Mouse (Mus musculus): ENCODE measurements around the gene Sept12.
A peak's percentile ranks its signal among the peaks of the same experiment; 100 is the strongest.

Sept12 gene

GRCm38 (mm10) chr16:4997553-4997952, at the start of gene Sept12:
Gene Sept12, minus strand, starts transcription at chr16:4997852.
- no peak for DNase-seq

- no peak for DNase-seq
Observed at GRCm38 (mm10) chr16:5045322-5045721, 47.7 kb upstream of the Sept12 start.

DNA sequence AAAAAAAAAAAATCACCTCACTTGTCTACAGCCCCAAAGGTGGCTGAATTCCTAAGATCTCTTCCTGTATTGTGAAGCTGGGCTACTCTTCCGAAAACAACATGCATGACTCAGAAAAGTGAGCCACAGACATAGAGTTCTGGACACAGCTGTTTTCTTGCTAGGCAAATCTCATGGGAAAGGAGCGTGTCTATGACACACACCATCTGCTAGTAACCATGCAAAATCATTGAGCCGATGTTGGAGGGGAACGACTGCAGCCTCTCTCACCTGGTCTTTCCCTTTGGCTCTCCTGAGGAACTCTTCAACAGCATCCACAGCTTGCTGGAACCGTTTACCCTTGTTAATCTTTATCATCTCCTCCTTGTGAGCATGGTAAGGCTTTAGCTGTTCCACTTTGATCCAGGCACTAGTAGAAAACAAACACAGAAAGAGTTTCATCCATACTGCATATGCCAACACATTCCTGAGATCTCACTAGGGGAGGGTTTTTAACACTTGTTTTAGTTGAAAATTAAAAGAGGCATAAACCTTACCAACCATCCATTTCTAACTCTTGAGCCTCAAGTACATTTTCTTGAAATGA, 39.1 kb upstream of the Sept12 start:
- DNase-seq, result no peak

GRCm38 (mm10) chr16:5035591-5035990, 37.9 kb upstream of the Sept12 start:
- no peak for DNase-seq

DNA sequence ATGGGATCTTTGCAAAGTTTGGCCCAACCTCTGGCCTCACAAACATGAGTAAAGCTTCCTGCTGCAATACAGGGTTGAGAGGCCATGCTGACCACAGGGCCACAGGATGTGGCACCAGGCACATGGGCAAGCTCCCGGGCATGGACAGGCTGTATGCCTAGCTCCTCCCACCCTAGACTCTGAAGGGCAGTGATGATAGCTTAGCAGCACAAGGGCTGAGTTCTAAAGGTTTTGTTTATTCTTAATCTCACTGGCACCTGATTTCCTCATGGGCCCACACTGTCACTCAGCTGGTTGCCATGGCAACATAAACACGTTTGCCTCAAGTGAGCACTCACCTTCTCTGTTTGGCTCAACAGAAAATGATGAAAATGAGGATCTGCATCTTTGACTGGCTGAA, 32.2 kb upstream of the Sept12 start:
- peak; percentile 22 to 28 for DNase-seq

- no peak for DNase-seq
Observed at GRCm38 (mm10) chr16:5024021-5024420, 26.4 kb upstream of the Sept12 start.

GRCm38 (mm10) chr16:5014578-5014977, 16.9 kb upstream of the Sept12 start:
- DNase-seq, result no peak

GRCm38 (mm10) chr16:5013054-5013838, 15.6 kb upstream of the Sept12 start, which contains the start of gene Rogdi:
Gene Rogdi, minus strand, starts transcription at chr16:5013553.
- DNase-seq, result peak; percentile 93 to 94

- peak; percentile 16 to 17 for DNase-seq
Observed at GRCm38 (mm10) chr16:5012036-5013005, 14.7 kb upstream of the Sept12 start.

GRCm38 (mm10) chr16:5011285-5011684, 13.6 kb upstream of the Sept12 start:
- peak; percentile 73 to 74 for DNase-seq

GRCm38 (mm10) chr16:5010371-5010935, 12.8 kb upstream of the Sept12 start:
- DNase-seq, result no peak

GRCm38 (mm10) chr16:5008076-5008475, 10.4 kb upstream of the Sept12 start:
- no peak for DNase-seq

GRCm38 (mm10) chr16:5007492-5007891, 9.8 kb upstream of the Sept12 start:
- DNase-seq, result no peak

- DNase-seq, result no peak
Observed at GRCm38 (mm10) chr16:5007067-5007466, 9.4 kb upstream of the Sept12 start, which contains the start of gene Smim22. Gene Smim22, plus strand, starts transcription at chr16:5007288.

- no peak for DNase-seq
Observed at GRCm38 (mm10) chr16:5000611-5001010, 3.0 kb upstream of the Sept12 start.

DNA sequence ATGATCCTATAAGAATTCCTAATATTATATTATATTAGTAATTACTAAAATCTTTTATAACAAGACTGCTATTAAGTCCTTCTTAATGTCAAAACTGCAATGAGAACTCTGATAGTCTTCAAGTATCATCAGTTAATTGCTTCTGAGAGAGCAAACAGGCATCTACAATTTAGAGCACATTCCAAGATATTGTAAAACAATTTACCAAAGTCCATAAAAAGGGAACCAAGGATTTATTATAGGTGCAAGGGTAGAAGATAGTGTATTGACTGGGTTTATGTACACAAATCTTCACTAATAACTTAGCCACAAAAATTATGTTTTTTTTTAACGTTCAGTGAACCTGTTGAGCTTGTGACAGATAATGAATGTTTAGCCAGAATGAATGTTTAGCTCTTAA, 1.3 kb upstream of the Sept12 start:
- no peak for DNase-seq

DNA sequence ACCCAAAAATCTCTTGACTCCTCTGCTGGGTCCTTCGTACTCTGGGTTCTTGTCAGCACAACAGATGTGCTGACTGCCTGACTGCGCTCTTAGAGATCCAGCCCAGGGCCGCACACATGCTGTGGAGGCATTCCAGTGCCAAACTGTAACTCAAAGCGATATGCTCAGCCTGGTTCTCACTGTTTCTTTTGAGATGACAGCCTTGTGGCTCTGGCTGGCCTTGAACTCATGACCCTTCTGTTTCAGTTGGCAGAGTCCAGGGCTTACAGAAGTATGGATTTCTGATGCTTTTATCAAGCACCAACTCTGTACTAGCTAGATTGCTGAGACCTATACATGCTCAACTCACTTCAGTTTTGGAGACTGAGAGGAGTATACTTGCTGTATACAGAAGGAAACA, 4.4 kb downstream of the Sept12 start:
- no peak for DNase-seq

DNA sequence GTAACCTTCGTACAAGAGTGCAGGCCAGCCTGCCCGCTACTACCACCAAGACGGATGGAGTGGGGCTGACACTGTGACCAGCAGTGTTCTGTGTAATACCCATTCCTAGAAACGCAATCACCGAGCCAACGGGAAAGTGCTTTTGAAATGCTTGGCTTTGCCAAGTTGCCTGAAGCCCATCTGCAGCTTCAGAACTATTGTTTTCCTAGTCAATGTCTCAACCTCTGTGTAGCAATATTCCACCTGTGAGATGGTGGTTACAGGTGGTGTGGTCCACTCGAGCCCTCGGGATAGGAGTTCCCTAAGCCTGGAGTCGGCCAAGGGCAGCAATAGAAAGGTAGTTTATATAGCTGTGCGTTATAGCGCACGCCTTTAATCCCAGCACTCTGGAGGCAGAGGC, 12.9 kb downstream of the Sept12 start:
- DNase-seq, result no peak

DNA sequence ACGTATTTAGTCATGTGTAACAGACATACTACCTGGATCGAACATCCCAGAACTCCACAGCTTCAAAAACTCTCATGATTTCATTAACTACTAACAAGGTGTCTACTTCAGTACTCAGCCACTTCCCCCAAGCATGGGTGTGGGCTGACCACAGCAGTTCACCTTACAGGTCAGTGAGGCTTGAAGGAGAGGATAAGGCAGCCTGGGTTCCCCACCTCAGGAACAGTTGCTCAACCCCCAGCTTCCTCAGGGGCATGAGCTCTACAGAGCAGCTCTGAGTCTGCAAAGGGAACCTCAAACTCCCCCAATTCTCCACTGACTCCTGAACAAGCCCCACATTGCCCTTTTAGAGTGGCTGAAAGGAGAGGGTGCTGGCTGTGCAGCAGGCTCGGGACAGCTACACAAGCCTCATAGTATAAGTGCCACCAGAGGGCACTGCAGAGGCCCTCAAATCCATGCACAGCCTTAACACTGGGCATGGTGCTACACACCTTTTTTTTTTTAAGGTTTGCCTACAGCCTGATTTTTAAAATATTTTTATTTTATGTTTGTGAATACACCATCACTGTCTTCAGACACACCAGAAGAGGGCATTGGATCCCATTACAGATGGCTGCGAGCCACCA, 17.8 kb downstream of the Sept12 start:
- peak; percentile 54 to 56 for DNase-seq

GRCm38 (mm10) chr16:4978275-4979051, 19.2 kb downstream of the Sept12 start:
- no peak for DNase-seq

DNA sequence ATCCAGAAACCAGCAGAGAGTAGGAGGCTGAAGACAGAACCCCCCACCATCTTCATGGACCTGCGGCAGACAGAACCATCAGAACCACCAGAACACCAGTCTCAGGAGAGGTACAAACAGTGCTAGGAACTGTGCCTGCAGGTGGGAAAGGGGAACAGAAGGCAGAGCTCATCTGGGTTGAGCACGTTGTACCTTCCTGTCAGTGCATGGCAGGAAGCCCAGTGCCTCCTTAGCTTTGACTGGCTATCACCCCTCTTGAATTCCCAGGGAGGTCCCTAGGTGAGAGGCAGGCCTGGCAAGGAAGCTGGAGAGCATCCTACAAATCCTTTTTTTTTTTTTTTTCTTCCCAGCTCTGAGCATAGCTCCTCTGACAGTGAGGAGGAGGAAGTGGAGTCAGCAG, 21.5 kb downstream of the Sept12 start:
- no peak for DNase-seq

DNA sequence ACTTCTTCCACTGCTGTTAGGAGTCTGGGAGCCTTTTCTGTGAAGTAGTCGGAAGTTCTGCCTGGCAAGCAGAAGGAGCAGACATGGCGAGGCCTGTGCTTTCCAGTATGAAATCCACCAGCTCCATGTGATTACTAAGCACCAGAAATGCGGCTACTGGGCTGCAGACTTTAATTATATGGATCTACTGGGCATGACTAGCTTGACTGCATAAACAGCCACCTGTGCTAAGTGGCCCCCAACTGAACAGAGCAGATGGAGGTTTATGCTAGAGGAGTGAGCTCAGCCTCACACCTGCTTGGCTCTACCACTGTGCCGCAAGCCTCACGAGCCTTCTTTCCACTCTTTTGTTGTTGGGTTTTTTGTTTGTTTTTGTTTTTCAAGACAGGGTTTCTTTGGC, 23.1 kb downstream of the Sept12 start:
- no peak for DNase-seq

All from B cell, adult 2 months (primary cell).